Mouse (Mus musculus) spleen, adult 18-20 months (tissue): ENCODE results near the gene Mgl2.
"Not testable (repeated sequence)": the region's sequence is repeated elsewhere in the genome, so short reads cannot be mapped to it uniquely, and the experiment has no call there.

Source experiments
- DNase-seq, 2 experiments: peaks; one replicate each; pipeline ENCODE4 v3.0.0; 2022; ENCODE audit warnings: mixed read lengths in 2 of 2

The Mgl2 gene

DNA sequence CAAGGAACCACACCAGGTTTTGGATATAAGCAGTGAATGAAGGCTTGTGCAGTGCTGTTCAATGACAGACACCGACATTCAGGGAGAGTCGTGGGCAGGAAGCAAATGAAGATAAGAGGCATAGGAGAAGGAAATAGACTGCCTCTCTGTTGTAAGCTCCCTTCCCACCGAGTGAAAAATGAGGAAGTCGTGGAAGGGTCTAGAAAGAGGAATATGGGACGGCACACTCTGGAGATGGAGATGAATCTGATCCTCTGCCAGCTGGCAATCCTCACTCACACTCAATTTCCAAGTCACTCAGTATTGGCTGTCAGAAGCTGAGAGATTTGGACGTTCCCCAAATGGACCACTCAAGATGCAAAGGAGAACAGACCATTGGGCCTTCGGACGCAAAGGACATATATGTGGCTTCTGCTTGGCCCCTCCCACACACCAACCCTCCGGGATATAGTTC, at the start of gene Mgl2:
Mgl2 (plus strand) TSS at position 404 of the 454 bp plus-strand sequence.
- no peak for DNase-seq

GRCm38 (mm10) chr11:70080803-70081590, 49.1 kb upstream of the Mgl2 start:
- no peak for DNase-seq

- DNase-seq, result no peak
Measured at GRCm38 (mm10) chr11:70084563-70084962, 45.6 kb upstream of the Mgl2 start.

- DNase-seq, result no peak
Measured at GRCm38 (mm10) chr11:70091986-70092783, 37.9 kb upstream of the Mgl2 start, which contains the start of gene Asgr2. TSS of gene Asgr2 (plus strand) at chr11:70092644.

- DNase-seq, result no peak
Measured at GRCm38 (mm10) chr11:70097396-70097795, 32.7 kb upstream of the Mgl2 start.

- DNase-seq, result no peak
Measured at GRCm38 (mm10) chr11:70099102-70099501, 31.0 kb upstream of the Mgl2 start.

DNA sequence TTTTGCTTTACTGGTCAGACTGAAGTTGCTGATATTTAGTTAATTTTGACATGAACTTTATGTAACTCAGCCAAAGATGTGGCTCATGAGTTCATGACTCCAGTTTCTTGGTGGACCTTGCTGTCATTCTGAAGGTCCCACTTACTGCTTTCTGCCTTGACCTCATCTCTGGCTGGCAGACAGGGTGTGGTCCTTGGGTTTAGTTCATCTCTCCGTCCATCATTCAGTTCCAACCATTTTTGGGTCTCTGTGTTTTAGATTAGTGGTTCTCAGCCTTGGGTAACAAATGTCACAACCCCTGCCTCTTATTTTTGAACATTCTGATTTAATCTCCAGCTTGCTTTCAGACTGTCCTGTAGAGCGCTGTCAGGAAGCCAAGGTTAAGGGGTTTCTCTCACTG, 30.3 kb upstream of the Mgl2 start:
- DNase-seq, result no peak

- DNase-seq, result no peak
Measured at GRCm38 (mm10) chr11:70103701-70104315, 26.3 kb upstream of the Mgl2 start.

DNA sequence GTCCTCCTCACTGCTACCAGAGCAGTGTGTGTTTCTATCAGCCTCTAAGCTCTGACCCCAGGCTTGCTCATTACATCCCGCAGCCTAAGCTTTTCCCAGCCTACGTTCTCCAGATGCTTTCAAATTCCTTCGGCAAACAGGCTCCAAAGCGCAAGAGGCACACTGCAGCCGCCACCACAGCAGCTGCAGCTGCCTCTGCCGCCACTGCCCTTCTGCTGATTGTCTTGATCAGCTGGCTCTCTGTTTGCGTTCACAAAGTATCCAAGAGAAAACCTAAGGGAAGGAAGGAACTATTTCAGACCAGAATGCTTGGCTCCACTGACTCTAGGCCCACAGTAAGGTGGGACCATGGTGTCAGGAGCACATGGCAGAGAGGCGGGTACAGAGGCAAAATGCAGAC, 23.0 kb upstream of the Mgl2 start:
- DNase-seq, result no peak

GRCm38 (mm10) chr11:70110146-70110545, 20.0 kb upstream of the Mgl2 start:
- DNase-seq, result peak in 1 of 2 experiments; percentile 41

DNA sequence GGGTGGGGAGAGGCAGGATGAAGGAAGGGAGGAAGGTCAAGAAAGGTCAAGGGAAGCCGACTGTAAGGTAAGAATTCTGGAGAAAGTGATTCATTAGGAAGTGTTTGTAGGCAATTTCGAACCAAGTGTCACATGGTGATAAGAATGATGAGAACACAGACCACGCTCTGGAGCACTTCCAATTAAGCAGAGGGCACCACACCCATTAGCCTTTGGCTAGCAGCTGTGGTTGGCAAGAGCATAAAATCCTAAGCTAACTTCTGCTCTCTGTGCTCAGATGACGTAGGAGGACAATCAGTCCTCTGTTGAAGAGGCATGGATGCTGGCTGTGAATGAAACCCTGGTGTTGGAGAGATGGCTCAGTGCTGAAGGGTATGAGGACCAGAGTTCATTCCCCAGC, 15.6 kb upstream of the Mgl2 start:
- no peak for DNase-seq

- no peak for DNase-seq
Measured at GRCm38 (mm10) chr11:70115901-70116300, 14.2 kb upstream of the Mgl2 start.

DNA sequence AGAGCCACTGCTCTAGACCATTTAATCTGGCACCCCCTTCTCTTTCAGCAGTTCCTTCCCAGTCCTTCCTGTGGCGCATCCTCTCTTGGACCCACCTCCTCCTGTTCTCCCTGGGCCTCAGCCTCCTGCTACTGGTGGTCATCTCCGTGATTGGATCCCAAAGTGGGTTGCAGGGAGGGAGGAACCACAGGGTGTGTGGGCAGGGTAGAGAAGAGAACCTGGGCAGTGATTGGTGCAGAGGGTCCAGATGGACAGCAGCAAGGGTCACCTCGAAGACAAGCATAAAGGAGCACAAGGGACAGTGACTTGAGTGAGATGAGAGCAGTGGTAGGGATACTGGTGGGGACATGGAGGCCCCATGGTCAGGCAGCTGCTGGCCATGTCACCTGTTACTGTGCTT, 4.9 kb downstream of the Mgl2 start:
- not testable (repeated sequence) for DNase-seq

DNA sequence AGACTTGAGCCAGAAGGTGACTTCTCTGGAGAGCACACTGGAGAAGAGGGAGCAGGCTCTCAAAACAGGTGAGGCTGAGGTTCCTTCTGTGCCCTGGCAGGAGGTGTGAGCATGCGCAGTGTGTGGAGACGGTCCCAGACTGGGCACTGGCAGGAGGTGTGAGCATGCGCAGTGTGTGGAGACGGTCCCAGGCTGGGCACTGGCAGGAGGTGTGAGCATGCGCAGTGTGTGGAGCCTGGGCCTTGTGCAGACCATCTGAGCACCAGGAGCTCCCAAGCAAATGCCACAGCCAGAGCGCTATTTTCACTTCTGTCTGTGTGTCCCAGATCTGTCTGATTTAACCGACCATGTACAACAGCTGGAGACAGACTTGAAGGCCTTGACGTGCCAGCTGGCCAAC, 5.8 kb downstream of the Mgl2 start:
- DNase-seq, result not testable (repeated sequence)

DNA sequence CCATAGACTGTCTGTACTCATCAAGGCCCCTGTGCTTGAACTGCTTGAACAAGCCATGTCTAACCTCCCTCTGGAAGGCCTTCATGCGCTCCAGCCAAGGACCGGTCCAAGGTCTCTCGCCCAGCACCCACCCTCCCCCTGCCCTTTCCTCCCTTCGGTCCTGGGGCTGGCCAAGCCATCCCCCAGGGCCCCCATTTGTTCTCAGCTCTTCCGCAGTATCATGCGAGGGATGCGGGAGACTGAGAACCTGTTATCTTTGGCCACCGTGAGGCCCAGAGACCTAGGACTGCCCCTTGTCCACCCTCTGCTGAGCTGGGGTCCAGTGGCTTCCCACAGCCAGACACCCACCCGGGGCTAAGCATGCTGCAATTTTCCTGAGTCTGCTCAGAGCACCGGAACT, 9.0 kb downstream of the Mgl2 start:
- DNase-seq, result no peak

DNA sequence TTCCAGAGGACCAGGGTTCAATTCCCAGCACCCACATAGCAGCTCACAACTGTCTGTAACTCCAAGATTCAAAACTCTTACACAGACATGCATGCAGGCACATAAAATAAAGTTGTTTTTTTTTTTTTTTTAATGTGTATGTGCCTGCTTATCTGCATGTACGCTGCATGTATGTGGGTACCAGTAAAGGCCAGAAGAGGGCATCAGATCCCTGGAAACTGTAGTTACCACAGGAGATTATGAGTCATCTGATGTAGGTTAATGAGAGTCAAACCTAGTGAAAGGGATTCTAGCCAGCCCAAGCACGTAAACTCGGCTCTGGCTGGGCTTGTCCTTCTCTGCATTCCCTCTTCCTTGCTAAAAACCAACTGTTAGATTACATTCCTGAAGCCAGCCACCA, 20.9 kb downstream of the Mgl2 start:
- DNase-seq, result no peak

- DNase-seq, result not testable (repeated sequence)
Measured at GRCm38 (mm10) chr11:70155897-70156296, 25.8 kb downstream of the Mgl2 start, which contains the start of gene Clec10a. TSS of gene Clec10a (plus strand) at chr11:70156197.

DNA sequence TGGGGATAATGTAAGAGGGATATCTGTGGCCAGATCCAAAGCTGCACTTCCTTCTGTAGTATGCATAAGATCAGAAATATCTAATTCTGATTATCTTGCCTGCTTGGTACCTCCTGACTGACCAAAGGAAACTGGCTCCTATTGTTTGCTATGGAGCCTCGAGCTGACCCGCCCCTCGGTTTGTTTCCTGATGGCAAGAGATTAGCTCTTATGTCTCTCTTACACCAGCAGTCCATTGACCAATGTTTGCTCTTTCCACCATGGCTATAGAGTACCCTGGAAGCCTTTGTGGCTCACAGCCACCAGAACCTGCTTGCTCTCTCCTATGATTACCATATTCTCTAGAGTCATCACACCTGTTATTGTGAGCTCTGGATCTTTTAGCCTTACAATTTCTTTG, 32.2 kb downstream of the Mgl2 start:
- DNase-seq, result no peak

- DNase-seq, result no peak
Measured at GRCm38 (mm10) chr11:70165972-70166921, 36.1 kb downstream of the Mgl2 start.

- no peak for DNase-seq
Measured at GRCm38 (mm10) chr11:70168136-70168535, 38.0 kb downstream of the Mgl2 start.

GRCm38 (mm10) chr11:70169471-70169870, 39.3 kb downstream of the Mgl2 start:
- DNase-seq, result not testable (repeated sequence)

DNA sequence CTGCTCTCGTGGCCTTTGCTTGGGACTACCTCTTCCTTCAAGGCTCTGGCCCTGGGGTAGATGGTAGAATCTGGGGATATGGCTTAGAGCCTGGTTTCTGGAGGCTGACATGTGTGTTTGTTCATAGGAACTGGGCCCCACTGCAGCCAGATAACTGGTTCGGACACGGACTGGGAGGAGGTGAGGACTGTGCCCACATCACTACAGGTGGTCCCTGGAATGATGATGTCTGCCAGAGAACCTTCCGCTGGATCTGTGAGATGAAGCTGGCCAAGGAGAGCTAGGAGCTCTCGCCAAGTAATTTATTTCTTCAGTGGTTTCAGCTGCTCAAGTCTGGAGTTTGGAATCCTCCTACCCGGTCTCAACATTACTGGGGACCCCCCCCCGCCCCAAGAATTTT, 40.2 kb downstream of the Mgl2 start:
- no peak for DNase-seq
